Comparison of ENCODE assay signal across 21 mouse cellular contexts in genomic region chr10:111409497-111409896, GRCm38 (mm10).
"Had no signal": no experiment of that assay in that cellular context is flagged by ENCODE, and none has a peak within 500 bp of the region (broad histone marks: within the 10 kb centered on the region; RNA-seq: fewer than 3 reads in every experiment).

No protein-coding gene starts in this region.

- H3K4me1 ChIP-seq: hindbrain, embryonic 13.5 days; hindbrain, embryonic 15.5 days; limb, embryonic 13.5 days; limb, embryonic 15.5 days had no signal

- ATAC-seq: hindbrain, postnatal 0 days; intestine, embryonic 16.5 days; liver, embryonic 12.5 days had no signal

- H3K9me3 ChIP-seq: heart, embryonic 13.5 days; heart, embryonic 15.5 days; hindbrain, embryonic 13.5 days; hindbrain, embryonic 15.5 days; limb, embryonic 13.5 days; limb, embryonic 15.5 days; liver, embryonic 12.5 days had no signal

- H3K4me2 ChIP-seq: heart, embryonic 11.5 days; heart, embryonic 13.5 days; heart, embryonic 15.5 days; hindbrain, embryonic 13.5 days; hindbrain, embryonic 15.5 days; limb, embryonic 13.5 days; limb, embryonic 15.5 days; liver, embryonic 12.5 days had no signal

- H3K36me3 ChIP-seq: heart, embryonic 13.5 days; heart, embryonic 15.5 days; hindbrain, embryonic 13.5 days; hindbrain, embryonic 15.5 days; limb, embryonic 13.5 days; limb, embryonic 15.5 days; liver, embryonic 12.5 days had no signal

- H3K9ac ChIP-seq: heart, embryonic 13.5 days; heart, embryonic 15.5 days; hindbrain, embryonic 13.5 days; hindbrain, embryonic 15.5 days; limb, embryonic 13.5 days; limb, embryonic 15.5 days; liver, embryonic 12.5 days had no signal

- H3K27ac ChIP-seq: heart, adult 2 months; heart, embryonic 13.5 days; heart, embryonic 15.5 days; hindbrain, embryonic 13.5 days; hindbrain, embryonic 15.5 days; hindbrain, postnatal 0 days; layer of hippocampus, adult 2 months; limb, embryonic 13.5 days; limb, embryonic 15.5 days; liver, embryonic 12.5 days had no signal

- H3K27me3 ChIP-seq: heart, embryonic 13.5 days; heart, embryonic 15.5 days; hindbrain, embryonic 13.5 days; hindbrain, embryonic 15.5 days; limb, embryonic 13.5 days; limb, embryonic 15.5 days; liver, embryonic 12.5 days had no signal

- DNase-seq: gastrocnemius, postnatal 14 days; gastrocnemius, postnatal 36 days; heart, adult 11 months; heart, adult 2 months; heart, postnatal 14 days; heart, postnatal 36 days; kidney, adult 18-20 months; kidney, adult 8-10 months; kidney, postnatal 25 days; left cerebral cortex, postnatal 4 days had no signal

- H3K4me3 ChIP-seq: heart, adult 2 months; heart, embryonic 13.5 days; heart, embryonic 15.5 days; hindbrain, embryonic 13.5 days; hindbrain, embryonic 15.5 days; layer of hippocampus, adult 2 months; limb, embryonic 13.5 days; limb, embryonic 15.5 days; liver, embryonic 12.5 days had no signal
